Mouse (Mus musculus): ENCODE measurements around the gene Slc6a6.

DNA sequence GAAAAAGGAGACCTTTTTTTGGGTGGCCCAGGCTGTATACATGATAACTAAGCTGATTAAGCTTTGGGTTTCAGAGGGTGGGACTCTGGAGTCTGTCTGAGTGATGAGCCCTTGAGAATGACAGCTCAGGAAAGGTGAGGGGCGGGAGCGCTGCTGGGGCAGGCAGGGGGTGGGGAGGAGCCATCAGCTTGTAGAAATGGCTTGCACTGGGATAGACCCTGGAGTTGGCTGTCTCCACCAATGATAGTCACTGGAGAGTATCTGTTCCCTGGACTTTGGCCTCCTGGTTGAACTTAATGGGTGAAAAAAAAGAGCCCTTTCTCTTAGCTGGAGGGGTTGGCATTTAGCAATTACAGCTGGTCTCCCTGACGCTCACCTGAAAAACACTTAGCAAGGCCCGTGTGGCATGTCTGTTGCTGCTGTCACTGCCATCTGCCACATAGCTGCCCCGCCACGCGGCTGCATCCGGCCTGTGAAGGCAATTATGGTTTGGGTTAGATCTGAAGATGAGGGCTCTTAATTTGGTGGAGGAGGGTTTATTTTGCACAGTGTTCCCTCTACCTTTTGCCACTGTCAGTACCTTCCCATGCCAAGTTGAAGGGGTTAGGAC lies 23.5 kb downstream of the Slc6a6 start:
- no peak for TF ChIP-seq CTCF (IDR thresholded peaks at IDR 0.05; ENCODE audit: low read depth)
- no peak for TF ChIP-seq EP300 (IDR thresholded peaks at IDR 0.05; ENCODE audit: low read depth)

All from heart, postnatal 0 days (tissue).